Mouse (Mus musculus) layer of hippocampus, postnatal 36 days (tissue): ENCODE measurements around the gene Zfp287. TPM values are rescaled to one million over a fixed set of nuclear protein-coding genes. Genes with fewer than 3 reads are reported as not detected.
A peak's percentile ranks its signal among the peaks of the same experiment; 100 is the strongest.
"Not testable (repeated sequence)": the region's sequence is repeated elsewhere in the genome, so short reads cannot be mapped to it uniquely, and the experiment has no call there.

Source experiments
- DNase-seq, 2 experiments: peaks; one replicate each; pipeline ENCODE4 v3.0.0; 2022
- total RNA-seq, 2 experiments: library from RNA; stranded (reverse); gene quantifications; 2 replicates each; pipeline ENCODE4 v1.2.3; 2021

The Zfp287 gene
- total RNA-seq = 10 to 100 TPM; 14.6 to 18.6 TPM

- peak; percentile 91 to 93 for DNase-seq
These were observed at the start of gene Zfp287 for GRCm38 (mm10) chr11:62731311-62732021. Gene Zfp287 (minus strand): TSS chr11:62731905.

GRCm38 (mm10) chr11:62776510-62776909 is 44.8 kb upstream of the Zfp287 start:
- no peak for DNase-seq

DNA sequence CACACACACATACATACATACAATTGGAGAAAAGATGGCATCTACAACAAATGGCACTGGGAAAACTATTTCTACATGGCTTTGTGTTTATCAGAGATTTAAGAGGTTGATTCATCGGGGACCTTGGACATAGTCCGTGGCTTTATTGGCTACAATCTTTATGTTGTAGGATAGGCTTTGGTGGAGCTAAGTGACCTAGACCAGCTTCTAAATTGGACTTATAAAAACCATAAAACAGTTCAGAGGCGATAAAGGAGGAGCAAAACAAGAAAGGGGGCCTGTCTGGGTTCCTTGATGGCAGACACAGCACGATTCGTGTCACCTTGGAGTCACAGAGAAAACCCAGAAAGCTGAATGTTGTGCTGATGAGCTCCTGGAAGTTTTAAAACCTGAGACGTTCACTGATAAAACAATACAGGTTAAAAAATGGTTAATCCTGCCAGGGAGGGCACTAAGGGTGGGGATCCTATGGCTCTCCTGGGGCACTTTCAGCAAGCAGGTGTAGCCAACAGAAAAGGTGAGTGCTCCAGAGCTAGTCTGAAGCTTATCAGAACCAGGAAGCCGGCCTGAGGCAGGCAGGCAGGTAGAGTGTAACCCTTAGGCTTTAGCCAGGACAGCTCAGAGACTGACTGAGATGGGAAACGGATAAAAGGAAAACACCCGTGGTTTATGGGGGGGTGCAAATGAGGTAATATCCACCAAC is 29.2 kb upstream of the Zfp287 start:
- DNase-seq = no peak

DNA sequence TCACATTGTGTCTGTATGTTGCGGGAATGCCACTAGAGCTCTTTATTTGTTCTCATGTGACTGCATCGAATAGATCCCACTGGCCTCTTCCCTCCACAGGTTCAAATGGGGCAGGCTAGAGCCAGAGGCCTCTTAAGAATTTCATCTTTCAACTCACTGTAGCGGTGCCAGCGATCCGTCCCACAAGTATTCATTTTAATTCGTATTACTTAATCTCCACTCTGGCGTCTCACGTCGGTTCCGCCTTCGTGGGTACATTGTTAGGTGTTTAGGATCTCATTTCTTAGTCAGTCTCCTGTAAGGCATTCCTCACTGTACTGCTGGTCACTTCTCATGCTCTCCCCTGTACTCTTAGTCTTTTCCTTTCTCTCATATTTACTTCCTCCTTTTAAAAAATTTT is 26.8 kb upstream of the Zfp287 start:
- no peak for DNase-seq

DNA sequence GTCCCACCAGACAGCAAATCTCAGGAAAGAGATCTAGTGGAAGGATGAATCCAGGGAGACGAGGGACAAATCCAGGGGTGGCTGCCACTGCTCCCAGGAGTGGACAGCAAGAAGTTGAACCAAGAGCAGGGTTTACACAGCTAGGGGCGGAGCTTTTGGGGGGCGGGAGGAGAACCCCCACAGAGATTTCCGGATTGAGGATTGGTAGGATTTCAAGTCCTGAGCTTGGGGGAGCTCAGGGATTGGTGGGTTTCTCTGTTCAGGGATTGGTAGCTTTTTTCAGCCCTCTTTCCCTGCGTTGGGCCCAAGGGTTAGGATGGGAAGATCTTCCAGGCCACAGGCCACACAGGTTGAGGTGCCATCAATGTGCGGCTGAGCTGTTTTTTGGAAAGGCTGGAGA is 26.2 kb upstream of the Zfp287 start:
- no peak for DNase-seq

GRCm38 (mm10) chr11:62757143-62757507 is 25.4 kb upstream of the Zfp287 start:
- no peak for DNase-seq

DNA sequence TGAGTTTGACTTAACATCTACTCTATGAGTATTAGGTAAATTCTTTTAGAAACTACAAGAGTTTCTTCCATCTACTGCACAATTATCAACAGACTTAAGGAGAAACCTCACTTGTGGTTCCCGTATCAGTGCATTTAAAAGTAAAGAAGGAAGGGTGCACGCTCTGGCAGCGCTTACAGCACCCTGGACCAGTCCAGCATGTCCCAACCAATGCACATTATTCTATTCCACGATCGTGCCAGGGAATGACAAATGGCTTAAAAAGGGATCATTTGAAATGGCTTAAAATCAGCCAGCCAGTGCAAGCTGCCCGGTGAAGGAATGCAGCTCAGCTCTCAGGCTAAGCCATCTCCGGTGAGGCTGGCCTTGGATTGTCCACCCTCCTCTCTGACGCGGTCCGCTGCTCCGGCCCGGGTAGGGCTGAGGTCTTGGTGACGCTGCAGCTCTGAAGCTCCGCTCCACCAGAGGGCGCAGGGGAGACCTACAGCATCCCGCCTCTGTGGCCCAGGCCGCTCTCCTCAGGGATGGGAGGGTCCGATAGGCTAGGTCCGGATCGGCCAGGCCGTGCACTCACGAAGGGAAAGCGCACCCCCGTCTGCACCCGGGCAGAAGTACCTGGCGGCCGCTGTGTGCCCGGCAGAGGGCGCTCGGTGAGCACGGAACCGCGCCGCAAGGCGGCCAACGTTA is 24.9 kb upstream of the Zfp287 start:
- peak; percentile 87 to 88 for DNase-seq

- DNase-seq = no peak
These were observed 21.1 kb upstream of the Zfp287 start, which contains the start of gene Gm10428 for GRCm38 (mm10) chr11:62752780-62753179. Gene Gm10428 (plus strand): TSS chr11:62753100.

- no peak for DNase-seq
These were observed 20.5 kb upstream of the Zfp287 start for GRCm38 (mm10) chr11:62752191-62752590.

DNA sequence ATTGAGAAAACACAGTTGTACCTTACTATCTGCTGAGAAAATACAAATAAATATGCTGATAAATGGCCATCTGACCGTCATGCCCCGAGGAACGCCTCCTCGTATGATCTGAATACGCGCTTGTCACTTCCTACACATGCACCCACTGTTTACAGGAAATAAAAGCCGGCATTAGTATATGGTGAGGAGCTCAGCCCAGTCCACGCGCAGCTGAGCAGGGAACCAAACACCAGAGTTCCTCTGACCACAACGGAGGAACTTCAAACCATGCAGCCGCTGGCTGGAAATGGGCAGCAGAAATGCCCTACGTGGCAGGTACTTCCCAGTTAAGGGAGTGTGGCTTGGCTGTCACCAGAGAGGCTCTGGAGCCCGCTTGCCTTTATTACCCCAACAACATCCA is 17.7 kb upstream of the Zfp287 start:
- DNase-seq = not testable (repeated sequence)

DNA sequence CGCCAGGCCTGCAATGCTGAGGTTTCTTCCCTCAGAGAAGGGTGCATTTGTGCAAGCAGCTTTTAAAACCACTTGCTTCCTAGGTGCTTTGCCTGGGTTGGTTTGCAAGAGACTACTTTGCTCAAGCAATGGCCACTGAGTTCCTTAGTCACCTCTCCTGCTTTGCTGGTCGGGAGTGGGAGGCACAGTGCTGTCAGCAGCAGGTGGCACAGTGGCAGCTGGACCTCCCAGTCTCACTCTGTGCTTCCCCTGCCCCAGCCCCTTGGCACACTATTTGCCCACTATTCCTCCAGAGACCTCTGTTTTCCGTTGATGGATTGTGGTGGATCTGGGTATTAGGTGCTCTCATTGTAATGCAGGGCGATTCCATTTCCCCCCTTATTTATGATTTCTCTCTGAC is 16.4 kb upstream of the Zfp287 start:
- DNase-seq = no peak

DNA sequence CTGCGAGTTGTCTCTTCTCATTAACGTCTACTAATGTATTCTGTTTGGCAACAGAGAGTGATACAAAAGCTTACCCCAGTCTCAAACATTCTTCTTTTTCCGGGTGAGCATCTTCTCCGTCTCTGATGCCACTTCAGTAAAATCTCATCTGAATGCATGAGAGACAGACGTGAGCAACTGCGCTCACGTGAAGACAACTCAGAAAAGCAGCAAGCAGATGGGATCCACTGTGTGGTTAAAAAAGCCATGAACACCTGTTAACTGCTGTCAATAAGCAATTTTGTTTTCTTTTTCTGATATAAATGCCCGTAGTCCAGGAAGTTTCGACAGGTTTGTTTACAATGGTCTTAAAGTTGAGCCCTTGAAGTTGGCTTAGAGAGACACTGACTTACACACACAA is 15.5 kb upstream of the Zfp287 start:
- no peak for DNase-seq

DNA sequence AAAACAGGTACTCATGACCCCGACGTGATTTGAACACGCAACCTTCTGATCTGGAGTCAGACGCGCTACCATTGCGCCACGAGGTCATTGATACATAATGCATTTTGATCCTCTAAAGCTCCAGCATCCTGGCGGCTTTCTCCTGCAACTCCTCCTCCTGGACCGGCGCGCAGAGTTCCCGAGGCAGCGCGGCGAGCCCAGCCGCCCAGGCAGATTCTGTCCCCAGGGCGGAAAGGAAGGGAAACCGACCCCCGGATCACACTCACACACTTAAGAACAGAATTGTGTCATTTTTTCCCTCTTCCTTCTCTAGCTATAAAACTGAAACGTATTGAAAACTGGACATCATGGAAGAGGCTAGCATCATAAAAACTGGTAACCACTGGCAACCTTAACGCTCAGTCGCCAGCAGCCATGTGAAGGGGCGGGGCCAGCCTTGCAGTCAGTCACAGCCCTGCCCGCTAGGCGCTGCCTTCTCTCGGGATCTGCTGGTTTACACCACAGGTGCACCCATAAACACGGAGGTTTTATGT is 14.4 kb upstream of the Zfp287 start:
- peak; percentile 60 to 63 for DNase-seq

GRCm38 (mm10) chr11:62744103-62744502 is 12.4 kb upstream of the Zfp287 start:
- peak; percentile 40 to 50 for DNase-seq

DNA sequence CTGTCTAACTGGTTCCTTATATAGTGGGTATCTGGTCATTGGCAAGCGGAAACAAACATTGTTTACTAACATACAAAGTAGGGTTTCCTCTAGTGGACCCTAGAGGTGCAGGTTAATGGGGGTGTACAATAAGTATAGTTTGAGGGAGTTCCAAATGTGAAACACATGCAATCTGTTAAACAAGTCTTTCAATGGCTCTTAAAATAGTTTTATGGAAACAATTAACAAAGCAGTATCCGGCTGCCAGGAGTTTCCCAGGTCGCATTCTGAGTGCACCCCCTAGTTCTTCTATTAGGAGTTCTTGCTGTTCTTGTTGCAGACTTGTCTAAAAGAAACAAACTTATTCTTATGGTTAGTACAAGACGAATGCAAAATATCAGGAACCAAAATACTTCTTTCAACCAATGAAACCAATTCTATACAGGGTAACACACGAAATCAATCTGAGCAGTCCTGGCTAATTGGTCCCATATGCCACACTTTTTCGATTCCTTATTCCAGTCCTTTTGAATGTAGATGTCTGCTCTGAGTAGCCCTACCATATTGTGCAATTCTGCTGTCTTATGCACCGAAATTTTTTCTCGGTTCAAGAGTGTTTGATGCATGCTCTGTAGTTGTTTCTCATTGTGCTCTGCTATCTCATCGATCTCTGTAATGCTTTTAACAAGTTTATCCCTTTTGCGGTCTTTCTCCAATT is 10.7 kb upstream of the Zfp287 start:
- DNase-seq = no peak

DNA sequence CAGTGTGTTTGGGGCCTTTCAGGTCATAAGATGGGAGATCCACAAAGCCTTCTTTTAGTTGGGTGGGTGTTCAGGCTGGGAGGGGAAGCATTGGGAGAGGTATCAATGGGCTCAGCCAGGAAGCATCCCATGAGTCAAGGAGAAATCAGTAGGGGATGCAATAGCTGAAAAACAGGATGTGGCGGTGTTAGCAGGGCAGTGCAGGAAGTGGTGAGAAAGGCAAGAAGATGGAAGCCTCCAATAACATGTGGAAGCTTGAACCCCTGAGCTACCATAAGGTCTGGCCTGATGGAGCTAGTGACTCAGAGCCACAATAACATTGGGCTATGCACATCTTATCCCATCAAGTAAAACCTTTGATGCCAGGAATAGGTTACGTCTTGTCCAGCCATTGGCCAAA is 9.5 kb upstream of the Zfp287 start:
- no peak for DNase-seq

- no peak for DNase-seq
These were observed 960 bp upstream of the Zfp287 start for GRCm38 (mm10) chr11:62732665-62733064.

DNA sequence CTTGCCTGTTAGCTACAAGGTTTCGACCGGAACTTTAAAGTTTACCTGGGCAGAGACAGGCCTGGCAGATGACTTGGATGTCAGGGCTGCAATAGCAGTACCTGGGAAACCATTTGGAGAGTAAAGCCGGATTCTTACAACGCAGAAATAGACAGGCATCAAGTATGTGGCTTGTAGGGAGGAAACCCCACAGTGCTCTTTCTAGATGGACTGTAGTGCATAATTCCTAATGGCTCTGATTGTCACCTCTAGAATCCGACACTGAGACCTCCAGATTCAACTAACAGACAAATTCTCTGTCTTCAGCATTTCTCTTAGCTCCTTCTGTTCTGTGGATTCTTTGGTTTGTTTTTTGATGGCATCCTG is 300 bp upstream of the Zfp287 start:
- no peak for DNase-seq

GRCm38 (mm10) chr11:62728276-62728675 is 3.4 kb downstream of the Zfp287 start:
- DNase-seq = no peak

DNA sequence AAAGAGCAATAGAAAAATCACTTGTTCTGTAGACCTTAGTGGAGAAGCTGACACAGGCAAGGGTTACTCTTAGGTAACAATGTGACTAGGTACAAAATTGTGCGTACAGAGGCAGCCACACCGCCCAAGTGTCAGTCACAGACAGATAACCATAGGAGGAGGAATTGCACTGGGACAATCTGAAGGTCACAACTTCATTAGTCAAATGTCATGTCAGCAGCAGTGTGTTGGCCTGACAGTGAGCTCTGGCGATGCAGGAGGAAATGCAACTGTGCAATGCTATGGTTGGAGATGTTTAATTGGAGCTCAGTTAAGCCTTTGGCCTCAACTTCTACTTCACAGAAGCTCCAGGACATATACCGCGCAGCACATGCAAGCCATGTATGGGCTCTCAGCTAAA is 21.0 kb downstream of the Zfp287 start:
- no peak for DNase-seq

- no peak for DNase-seq
These were observed 23.5 kb downstream of the Zfp287 start for GRCm38 (mm10) chr11:62708252-62708651.

DNA sequence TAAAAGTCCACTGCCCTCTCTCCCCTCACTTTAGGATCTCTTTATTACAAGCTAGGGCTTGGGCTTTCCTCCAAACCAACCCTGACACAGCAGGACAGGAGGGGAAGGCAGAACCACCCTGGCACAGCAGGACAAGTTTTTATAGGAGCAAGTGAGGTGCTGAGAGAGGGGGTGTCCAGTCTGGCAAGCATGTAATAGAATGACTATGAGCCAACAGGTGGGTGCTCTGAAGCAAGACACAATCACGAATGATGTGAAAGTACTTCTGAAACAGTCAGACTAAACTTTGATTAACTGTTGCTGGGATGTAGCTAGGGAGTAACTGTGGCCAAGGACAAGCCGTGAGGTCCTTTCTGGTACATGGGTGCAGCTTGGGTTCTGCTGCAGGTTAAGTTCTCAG is 25.6 kb downstream of the Zfp287 start:
- no peak for DNase-seq

DNA sequence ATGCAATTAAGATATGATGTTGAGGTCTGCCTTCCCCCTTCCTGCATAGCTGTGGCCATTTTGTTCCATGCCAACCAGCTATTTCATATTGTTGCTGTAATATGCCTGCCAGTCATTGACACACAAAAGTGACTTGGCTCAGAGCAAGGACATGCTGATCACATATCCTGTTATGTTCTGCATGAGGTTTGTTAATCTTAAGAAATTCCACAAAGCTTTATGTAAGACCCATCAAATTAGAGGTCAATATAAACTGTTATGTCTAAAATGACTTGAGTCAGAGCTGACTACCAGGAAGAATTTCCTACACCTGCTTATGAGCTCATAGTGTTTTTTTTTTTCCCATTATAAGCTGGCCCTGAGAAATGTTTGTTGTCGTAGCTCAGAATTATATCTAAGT is 30.5 kb downstream of the Zfp287 start:
- no peak for DNase-seq
